Mouse (Mus musculus): ENCODE data around the gene Flad1. TPM values are rescaled to one million over a fixed set of nuclear protein-coding genes. Genes with fewer than 3 reads are reported as not detected.

Flad1 gene
- total and polyA plus RNA-seq, 2 experiments from 2014 or later = 50.8 to 79.3 TPM

DNA sequence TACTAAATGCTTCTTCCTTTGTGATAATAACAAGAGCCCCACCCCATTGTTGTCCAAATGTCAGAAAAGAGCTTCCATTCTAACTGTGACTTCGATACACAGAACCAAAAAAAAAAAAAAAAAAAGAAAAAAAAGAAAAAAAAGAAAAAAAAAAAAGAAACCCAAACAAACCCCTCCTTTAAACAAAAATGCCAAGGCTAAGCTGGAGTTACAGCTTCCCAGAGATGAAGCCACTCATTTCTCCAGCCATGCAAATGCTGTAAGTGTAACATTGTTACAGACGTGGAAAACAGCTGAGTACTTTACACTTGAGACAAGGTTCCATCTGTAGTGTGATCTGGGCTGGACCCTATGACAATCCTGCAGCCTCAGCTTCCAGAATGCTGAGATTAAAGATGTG, 5.5 kb upstream of the Flad1 start:
- peaks cover 12% of the 10 kb centered on the region; the same call in 1 of the 2 replicates for H3K4me1 ChIP-seq (ENCODE audit: control insufficient read depth, insufficient read depth)
- no peaks in the 10 kb centered on the region for H3K27me3 ChIP-seq (ENCODE audit: control insufficient read depth, insufficient read depth, low read length)
- TF ChIP-seq CTCF (IDR thresholded peaks at IDR 0.05; ENCODE audit: low read depth) = no peak
- no peak for TF ChIP-seq EP300 (IDR thresholded peaks at IDR 0.05; ENCODE audit: low read depth)
- H3K36me3 ChIP-seq (replicated peaks; ENCODE audit: control insufficient read depth, insufficient read depth, low read length) = peaks cover 25% of the 10 kb centered on the region
- peak overlapping the region; percentile 63; the same call in 1 of the 2 replicates for H3K27ac ChIP-seq (ENCODE audit: low read depth)
- ATAC-seq (ENCODE audit: insufficient read depth, low read depth) (no peak), DNase-seq (ENCODE audit: low spot score) (no peak)
- no peaks in the 10 kb centered on the region for H3K9me3 ChIP-seq (replicated peaks; ENCODE audit: control insufficient read depth, low read length)
- 21% methylated on average over 2 of the region's 2 CpGs for WGBS
- H3K4me3 ChIP-seq (ENCODE audit: low read depth, low read length) = peak overlapping the region; percentile 80
- H3K9ac ChIP-seq (replicated peaks; ENCODE audit: low read depth, low read length) = peak overlapping the region; percentile 50
- peak overlapping the region; percentile 85 for H3K4me2 ChIP-seq (ENCODE audit: low read depth, low read length)

DNA sequence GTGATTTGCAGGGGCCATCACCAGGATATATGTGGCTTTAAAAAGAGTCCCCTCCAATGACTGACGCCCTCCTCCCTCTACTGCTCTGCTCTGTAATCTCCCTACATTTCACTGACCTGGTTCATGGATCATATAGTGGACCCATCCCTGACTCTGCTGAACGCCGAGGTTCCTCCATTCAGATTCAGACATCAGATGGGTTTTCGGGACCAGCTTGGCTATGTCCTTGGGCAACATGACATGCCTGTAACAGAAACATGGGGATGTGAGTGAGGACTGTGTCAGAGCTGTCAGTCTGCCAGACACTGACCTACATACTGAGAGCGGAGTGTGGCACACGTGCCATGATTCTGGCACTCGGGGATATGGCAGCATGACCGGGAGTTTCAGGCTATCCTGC, 4.5 kb upstream of the Flad1 start:
- H3K9ac ChIP-seq (replicated peaks; ENCODE audit: low read depth, low read length) = no peak overlapping the region
- no peaks in the 10 kb centered on the region for H3K9me3 ChIP-seq (replicated peaks; ENCODE audit: control insufficient read depth, low read length)
- 95% methylated on average over 8 of the region's 8 CpGs for WGBS
- TF ChIP-seq EP300 (IDR thresholded peaks at IDR 0.05; ENCODE audit: low read depth) (no peak), CTCF (IDR thresholded peaks at IDR 0.05; ENCODE audit: low read depth) (no peak)
- H3K36me3 ChIP-seq (replicated peaks; ENCODE audit: control insufficient read depth, insufficient read depth, low read length) = peaks cover 25% of the 10 kb centered on the region
- no peaks in the 10 kb centered on the region for H3K27me3 ChIP-seq (ENCODE audit: control insufficient read depth, insufficient read depth, low read length)
- H3K4me1 ChIP-seq (ENCODE audit: control insufficient read depth, insufficient read depth) = peaks cover 9% of the 10 kb centered on the region
- ATAC-seq (ENCODE audit: insufficient read depth, low read depth) (no peak), DNase-seq (ENCODE audit: low spot score) (no peak)
- H3K4me2 ChIP-seq (ENCODE audit: low read depth, low read length) = no peak overlapping the region
- H3K27ac ChIP-seq (ENCODE audit: low read depth) = no peak overlapping the region
- H3K4me3 ChIP-seq (ENCODE audit: low read depth, low read length) = no peak overlapping the region

DNA sequence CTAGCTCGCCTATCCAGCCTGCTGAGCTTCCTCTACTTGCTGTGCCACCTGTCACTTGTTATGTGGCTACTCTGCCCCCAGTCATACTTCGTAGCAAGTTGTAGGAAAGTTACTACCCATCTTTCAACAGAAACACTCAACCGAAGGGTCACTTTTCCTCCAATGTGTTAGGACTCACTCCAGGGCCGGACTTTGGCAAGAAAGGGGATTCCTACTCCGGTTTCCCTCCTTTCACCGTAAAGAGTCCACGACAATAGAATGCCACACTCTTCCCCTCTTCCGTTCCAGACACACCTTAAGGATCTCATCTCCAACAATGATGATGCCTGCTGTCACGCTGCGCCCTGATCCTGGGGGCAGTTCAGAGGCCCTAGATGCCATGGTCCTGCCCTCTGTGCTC, 806 bp downstream of the Flad1 start:
- DNase-seq (ENCODE audit: low spot score) = no peak

GRCm38 (mm10) chr3:89409701-89410100, 2.0 kb downstream of the Flad1 start:
- no peak for DNase-seq (ENCODE audit: low spot score)
- TF ChIP-seq EP300 (IDR thresholded peaks at IDR 0.05; ENCODE audit: low read depth) (no peak), CTCF (IDR thresholded peaks at IDR 0.05; ENCODE audit: low read depth) (no peak)
- Histone ChIP-seq H3K4me3 (ENCODE audit: low read depth, low read length) (no peak overlapping the region), H3K27me3 (ENCODE audit: control insufficient read depth, insufficient read depth, low read length) (no peaks in the 10 kb centered on the region), H3K27ac (ENCODE audit: low read depth) (no peak overlapping the region), H3K9me3 (replicated peaks; ENCODE audit: control insufficient read depth, low read length) (no peaks in the 10 kb centered on the region), H3K4me1 (ENCODE audit: control insufficient read depth, insufficient read depth) (peaks cover 8% of the 10 kb centered on the region), H3K4me2 (ENCODE audit: low read depth, low read length) (no peak overlapping the region), H3K9ac (replicated peaks; ENCODE audit: low read depth, low read length) (no peak overlapping the region), H3K36me3 (replicated peaks; ENCODE audit: control insufficient read depth, insufficient read depth, low read length) (peaks cover 28% of the 10 kb centered on the region)
- WGBS = 86% methylated on average over 3 of the region's 3 CpGs
- ATAC-seq (ENCODE audit: insufficient read depth, low read depth) = no peak

More for the DNA sequence above, 806 bp downstream of the Flad1 start:
- Histone ChIP-seq H3K4me3 (ENCODE audit: low read depth, low read length) (peak overlapping the region; percentile 67), H3K4me1 (ENCODE audit: control insufficient read depth, insufficient read depth) (peaks cover 8% of the 10 kb centered on the region), H3K27me3 (ENCODE audit: control insufficient read depth, insufficient read depth, low read length) (no peaks in the 10 kb centered on the region), H3K27ac (ENCODE audit: low read depth) (peak overlapping the region; percentile 59), H3K9me3 (replicated peaks; ENCODE audit: control insufficient read depth, low read length) (no peaks in the 10 kb centered on the region), H3K4me2 (ENCODE audit: low read depth, low read length) (peak overlapping the region; percentile 77), H3K36me3 (replicated peaks; ENCODE audit: control insufficient read depth, insufficient read depth, low read length) (peaks cover 26% of the 10 kb centered on the region), H3K9ac (replicated peaks; ENCODE audit: low read depth, low read length) (peak overlapping the region; percentile 55)
- WGBS = 69% methylated on average over 10 of the region's 10 CpGs
- TF ChIP-seq CTCF (IDR thresholded peaks at IDR 0.05; ENCODE audit: low read depth) (no peak), EP300 (IDR thresholded peaks at IDR 0.05; ENCODE audit: low read depth) (no peak)
- no peak for ATAC-seq (ENCODE audit: insufficient read depth, low read depth)

- no peaks in the 10 kb centered on the region for H3K9me3 ChIP-seq (replicated peaks; ENCODE audit: control insufficient read depth, low read length)
- no peak overlapping the region for H3K4me3 ChIP-seq (ENCODE audit: low read depth, low read length)
- DNase-seq (ENCODE audit: low spot score) = no peak
- peaks cover 30% of the 10 kb centered on the region for H3K36me3 ChIP-seq (replicated peaks; ENCODE audit: control insufficient read depth, insufficient read depth, low read length)
- TF ChIP-seq EP300 (IDR thresholded peaks at IDR 0.05; ENCODE audit: low read depth) (no peak), CTCF (IDR thresholded peaks at IDR 0.05; ENCODE audit: low read depth) (no peak)
- ATAC-seq (ENCODE audit: insufficient read depth, low read depth) = no peak
- no peak overlapping the region for H3K9ac ChIP-seq (replicated peaks; ENCODE audit: low read depth, low read length)
- peaks cover 8% of the 10 kb centered on the region for H3K4me1 ChIP-seq (ENCODE audit: control insufficient read depth, insufficient read depth)
- H3K27ac ChIP-seq (ENCODE audit: low read depth) = no peak overlapping the region
- no peaks in the 10 kb centered on the region for H3K27me3 ChIP-seq (ENCODE audit: control insufficient read depth, insufficient read depth, low read length)
- WGBS = 57% methylated on average over 16 of the region's 16 CpGs
- H3K4me2 ChIP-seq (ENCODE audit: low read depth, low read length) = no peak overlapping the region
Measured at GRCm38 (mm10) chr3:89408448-89408847, 3.2 kb downstream of the Flad1 start.

GRCm38 (mm10) chr3:89406887-89407286, 4.8 kb downstream of the Flad1 start:
- no peak for DNase-seq (ENCODE audit: low spot score)
- WGBS = 82% methylated on average over 6 of the region's 6 CpGs
- H3K36me3 ChIP-seq (replicated peaks; ENCODE audit: control insufficient read depth, insufficient read depth, low read length) = peaks cover 45% of the 10 kb centered on the region

More at GRCm38 (mm10) chr3:89406887-89407286, 4.8 kb downstream of the Flad1 start:
- Histone ChIP-seq H3K4me2 (ENCODE audit: low read depth, low read length) (no peak overlapping the region), H3K27me3 (ENCODE audit: control insufficient read depth, insufficient read depth, low read length) (no peaks in the 10 kb centered on the region), H3K27ac (ENCODE audit: low read depth) (no peak overlapping the region), H3K4me1 (ENCODE audit: control insufficient read depth, insufficient read depth) (peaks cover 8% of the 10 kb centered on the region), H3K9me3 (replicated peaks; ENCODE audit: control insufficient read depth, low read length) (no peaks in the 10 kb centered on the region), H3K4me3 (ENCODE audit: low read depth, low read length) (no peak overlapping the region), H3K9ac (replicated peaks; ENCODE audit: low read depth, low read length) (no peak overlapping the region)
- no peak for TF ChIP-seq CTCF (IDR thresholded peaks at IDR 0.05; ENCODE audit: low read depth)
- TF ChIP-seq EP300 (IDR thresholded peaks at IDR 0.05; ENCODE audit: low read depth) = no peak
- no peak for ATAC-seq (ENCODE audit: insufficient read depth, low read depth)

Data from heart, postnatal 0 days (tissue).